Mouse (Mus musculus) thymus, adult 2 months (tissue): ENCODE data around the gene Stk26.

Experiments used
- CTCF ChIP-seq: fragments of 200-500 bp; IDR thresholded peaks from 2 replicates; pipeline ENCODE4 v1.5.1; 2012; ENCODE audit warnings: mild to moderate bottlenecking, control low read depth, low read length, moderate library complexity, borderline replicate concordance; ENCODE audit not compliant: control insufficient read depth, poor library complexity, insufficient read depth; ENCODE audit errors: extremely low read depth
- POLR2A ChIP-seq: fragments of 200-500 bp; IDR thresholded peaks from 2 replicates; pipeline ENCODE4 v1.6.1; 2012; ENCODE audit warnings: mild to moderate bottlenecking, low read length, control low read depth, moderate library complexity; ENCODE audit not compliant: control insufficient read depth, poor library complexity, insufficient read depth; ENCODE audit errors: extremely low read depth

- no peak for TF ChIP-seq CTCF
- no peak for TF ChIP-seq POLR2A
These were observed 62.6 kb downstream of the Stk26 start for GRCm38 (mm10) chrX:50903497-50903896.
